Mouse (Mus musculus) liver, postnatal 0 days (tissue): Measurements from ENCODE around the gene Mmp24. TPM values are rescaled to one million over a fixed set of nuclear protein-coding genes. Genes with fewer than 3 reads are reported as not detected.
"Not testable (repeated sequence)": the region's sequence is repeated elsewhere in the genome, so short reads cannot be mapped to it uniquely, and the experiment has no call there.

Source experiments
- ATAC-seq: fragments of 200-750 bp; cut with Nextera tagmentation; 2 replicates; pipeline ENCODE4 v1.8.0; 2017; ENCODE audit warnings: mild to moderate bottlenecking, moderate library complexity
- DNase-seq: peaks from one replicate; pipeline ENCODE4 v3.0.0-alpha.2; 2016
- H3K27ac ChIP-seq: fragments of 300-500 bp; sonication (generic); 2 replicates; pipeline ENCODE4 v1.5.1; 2014; ENCODE audit warnings: antibody characterized with exemption, moderate library complexity, mild to moderate bottlenecking, low read depth
- H3K27me3 ChIP-seq: fragments of 300-500 bp; sonication (generic); 2 replicates; pipeline ENCODE4 v1.6.1; 2014; ENCODE audit warnings: low read length, control low read depth, mixed read lengths; ENCODE audit not compliant: insufficient read depth
- H3K36me3 ChIP-seq: fragments of 300-500 bp; sonication (generic); replicated peaks from 2 replicates; pipeline ENCODE4 v1.6.1; 2014; ENCODE audit warnings: mild to moderate bottlenecking, control low read depth, low read length, moderate library complexity, mixed read lengths; ENCODE audit not compliant: insufficient read depth
- H3K4me1 ChIP-seq: fragments of 300-500 bp; sonication (generic); 2 replicates; pipeline ENCODE4 v1.6.1; 2014; ENCODE audit warnings: antibody characterized with exemption, mild to moderate bottlenecking, control low read depth; ENCODE audit not compliant: insufficient read depth
- H3K4me2 ChIP-seq: fragments of 300-500 bp; sonication (generic); 2 replicates; pipeline ENCODE4 v1.6.1; 2014; ENCODE audit warnings: low read depth, mild to moderate bottlenecking, low read length, moderate library complexity, mixed read lengths
- H3K4me3 ChIP-seq: fragments of 300-500 bp; sonication (generic); 2 replicates; pipeline ENCODE4 v1.5.1; 2014; ENCODE audit warnings: low read depth, low read length
- H3K9ac ChIP-seq: fragments of 300-500 bp; sonication (generic); replicated peaks from 2 replicates; pipeline ENCODE4 v1.6.1; 2014; ENCODE audit warnings: mild to moderate bottlenecking, moderate library complexity
- H3K9me3 ChIP-seq: fragments of 300-500 bp; sonication (generic); 2 replicates; pipeline ENCODE4 v1.6.1; 2016; ENCODE audit warnings: mild to moderate bottlenecking, control low read depth, low read length, mixed read lengths
- CTCF ChIP-seq: sonication (generic); IDR thresholded peaks from 2 replicates; pipeline ENCODE4 v1.5.1; 2016; ENCODE audit warnings: antibody characterized with exemption, low read depth
- EP300 ChIP-seq: IDR thresholded peaks from 2 replicates; pipeline ENCODE4 v1.6.1; 2016; ENCODE audit warnings: antibody characterized with exemption, low read depth, mild to moderate bottlenecking
- WGBS: fragments of 180-500 bp; shearing (Covaris S2); extraction: QIAGEN DNeasy Blood & Tissue Kit; methylation state at CpG from one replicate; pipeline ENCODE4 v1.1.7; 2014; ENCODE audit not compliant: insufficient replicate concordance; 5-methylcytosine and 5-hydroxymethylcytosine counted together
- polyA plus RNA-seq: library from polyadenylated mRNA; unstranded; fragments of >200 nt; fragmentation: Nextera tagmentation; extraction: Ambion mirVana; gene quantifications from 2 replicates; pipeline ENCODE4 v1.2.1, GENCODE M21; 2015

The Mmp24 gene
- polyA plus RNA-seq = not detected in 2 replicates

DNA sequence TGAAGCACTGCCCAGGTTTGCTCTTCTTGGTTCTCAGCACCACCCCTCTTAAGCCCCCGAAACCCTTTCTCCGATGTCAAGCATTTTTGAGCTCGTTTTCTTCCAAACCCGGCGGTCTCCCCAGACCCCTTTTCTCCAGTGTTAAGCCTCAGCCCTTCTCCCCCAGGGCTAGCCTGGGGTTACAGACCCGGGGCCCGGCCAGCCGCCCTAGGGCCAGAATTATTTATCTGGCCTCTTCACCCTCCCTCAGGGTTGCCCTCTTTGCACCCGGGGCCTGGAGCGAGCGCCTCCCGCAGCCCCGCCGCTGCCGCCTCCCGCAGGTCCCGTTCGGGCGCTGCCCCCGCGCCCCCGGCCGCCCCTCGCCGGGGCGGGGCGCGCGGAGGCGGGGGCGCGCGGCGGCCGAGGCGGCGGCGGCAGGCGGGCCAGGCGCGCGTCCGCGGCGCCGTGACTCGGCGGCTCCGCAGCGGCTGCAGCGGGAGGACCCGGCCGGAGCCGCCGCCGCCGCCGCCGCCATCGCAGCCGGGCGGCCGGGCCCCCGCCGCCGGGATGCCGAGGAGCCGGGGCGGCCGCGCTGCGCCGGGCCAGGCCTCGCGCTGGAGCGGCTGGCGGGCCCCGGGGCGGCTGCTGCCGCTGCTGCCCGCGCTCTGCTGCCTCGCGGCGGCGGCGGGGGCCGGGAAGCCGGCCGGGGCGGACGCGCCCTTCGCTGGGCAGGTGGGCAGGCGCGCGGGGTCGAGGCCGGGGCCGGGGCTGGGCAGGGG lies at the start of gene Mmp24:
TSS of gene Mmp24 (plus strand) at position 416 of the 758 bp plus-strand sequence.
- ATAC-seq (peak; percentile 41; the same call in 1 of the 2 replicates), DNase-seq (no peak)
- TF ChIP-seq EP300 (no peak), CTCF (no peak)
- no peaks in the 10 kb centered on the region for H3K9me3 ChIP-seq
- H3K4me3 ChIP-seq = peak within 1 kb of the TSS; percentile 36
- H3K27ac ChIP-seq = no peak within 1 kb of the TSS
- H3K27me3 ChIP-seq = peaks cover 52% of the 10 kb centered on the region
- 4% methylated on average over 40 of the region's 100 CpGs for WGBS
- H3K9ac ChIP-seq = no peak within 1 kb of the TSS
- no peaks in the 10 kb centered on the region for H3K4me1 ChIP-seq
- no peaks in the 10 kb centered on the region for H3K36me3 ChIP-seq
- H3K4me2 ChIP-seq = peak within 1 kb of the TSS; percentile 75

DNA sequence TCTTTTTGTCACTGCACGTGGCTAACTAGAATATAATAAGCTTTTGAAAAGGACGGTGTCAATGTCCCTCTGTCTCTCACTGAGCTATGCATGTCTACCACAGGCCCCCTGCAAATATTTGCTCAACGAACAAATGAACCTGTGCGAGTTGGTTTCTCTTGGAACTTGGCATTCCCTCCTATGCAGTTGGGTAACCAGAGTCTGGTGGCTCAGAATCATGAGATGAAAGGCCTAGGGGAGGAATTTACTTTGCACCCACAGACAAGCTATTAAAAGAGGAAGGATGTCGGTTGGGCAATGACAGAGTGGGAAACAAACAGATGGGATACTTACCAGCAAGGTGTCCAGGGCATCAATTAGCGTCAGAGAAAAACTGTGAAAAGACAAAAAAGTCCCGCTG lies 48.8 kb upstream of the Mmp24 start:
- H3K9ac ChIP-seq = no peak overlapping the region
- H3K27me3 ChIP-seq = no peaks in the 10 kb centered on the region
- H3K27ac ChIP-seq = peak overlapping the region; percentile 1; the same call in 1 of the 2 replicates
- ATAC-seq (peak; percentile 57), DNase-seq (peak; percentile 24)
- no peak for TF ChIP-seq CTCF
- TF ChIP-seq EP300 = no peak
- H3K4me3 ChIP-seq = no peak overlapping the region
- H3K4me1 ChIP-seq = peaks cover 22% of the 10 kb centered on the region
- H3K4me2 ChIP-seq = no peak overlapping the region
- H3K36me3 ChIP-seq = peaks cover 13% of the 10 kb centered on the region
- 45% methylated on average over 7 of the region's 7 CpGs for WGBS
- no peaks in the 10 kb centered on the region for H3K9me3 ChIP-seq

DNA sequence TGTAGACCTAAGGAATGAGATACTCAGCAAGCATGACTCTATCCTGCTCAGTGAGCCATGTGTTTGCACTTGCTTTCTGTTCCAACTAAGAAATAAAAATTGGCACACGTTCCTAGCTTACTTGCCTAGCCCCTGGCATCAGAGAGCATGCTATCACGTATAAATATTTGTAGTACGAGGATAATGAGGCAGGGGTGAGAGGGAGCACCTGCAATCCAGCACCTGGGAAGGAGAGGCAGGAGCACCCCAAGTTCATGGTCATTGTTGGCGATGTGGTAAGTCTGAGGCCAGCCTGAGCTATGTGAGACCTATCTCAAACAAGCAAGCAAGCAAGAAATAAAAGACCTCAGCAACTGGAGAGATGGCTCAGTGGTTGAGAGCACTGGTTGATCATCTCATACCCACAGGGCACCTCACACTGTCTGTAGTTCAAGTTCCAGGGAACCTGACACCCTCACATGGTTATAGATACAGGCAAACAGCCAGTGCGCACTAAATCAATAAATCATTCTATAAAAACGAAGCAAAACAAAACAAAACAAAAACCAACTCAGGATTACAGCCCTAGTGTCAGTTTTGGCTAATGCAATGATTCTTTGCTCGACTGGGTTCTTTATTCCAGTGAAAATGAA lies 47.3 kb upstream of the Mmp24 start:
- Histone ChIP-seq H3K27me3 (no peaks in the 10 kb centered on the region), H3K9ac (no peak overlapping the region), H3K9me3 (no peaks in the 10 kb centered on the region), H3K36me3 (peaks cover 8% of the 10 kb centered on the region; the same call in 1 of the 2 replicates), H3K4me1 (peaks cover 22% of the 10 kb centered on the region), H3K4me2 (peak overlapping the region; percentile 98), H3K27ac (peak overlapping the region; percentile 51), H3K4me3 (peak overlapping the region; percentile 92)
- WGBS = 62% methylated on average over 7 of the region's 7 CpGs
- TF ChIP-seq EP300 (no peak), CTCF (no peak)
- DNase-seq = no peak
- ATAC-seq = peak; percentile 62

DNA sequence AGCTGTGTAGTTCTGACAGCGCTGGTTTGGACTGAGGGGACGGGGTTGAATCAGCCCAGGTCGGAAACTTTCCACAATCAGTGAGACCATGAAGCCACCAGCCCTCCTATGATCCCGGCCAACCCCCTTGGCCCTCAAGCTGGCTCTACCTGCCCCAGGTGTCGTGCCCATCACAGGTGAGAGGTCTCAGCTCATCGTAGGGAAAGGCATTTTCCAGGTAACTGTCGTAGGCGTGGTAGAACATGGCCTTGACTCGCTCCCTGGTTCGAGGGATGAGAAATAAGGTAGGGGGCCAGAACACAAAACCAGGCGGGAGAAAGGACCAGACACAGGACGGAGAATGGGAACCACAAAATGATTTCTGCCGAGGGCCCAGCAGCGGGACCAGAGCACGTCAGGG lies 46.4 kb upstream of the Mmp24 start:
- Histone ChIP-seq H3K27me3 (no peaks in the 10 kb centered on the region), H3K4me1 (peaks cover 22% of the 10 kb centered on the region), H3K9ac (peak overlapping the region; percentile 77), H3K9me3 (no peaks in the 10 kb centered on the region), H3K36me3 (peaks cover 3% of the 10 kb centered on the region; the same call in 1 of the 2 replicates), H3K4me3 (peak overlapping the region; percentile 92), H3K4me2 (peak overlapping the region; percentile 98), H3K27ac (peak overlapping the region; percentile 46; the same call in 1 of the 2 replicates)
- no peak for TF ChIP-seq EP300
- no peak for TF ChIP-seq CTCF
- 6% methylated on average over 15 of the region's 15 CpGs for WGBS
- ATAC-seq = no peak
- no peak for DNase-seq

DNA sequence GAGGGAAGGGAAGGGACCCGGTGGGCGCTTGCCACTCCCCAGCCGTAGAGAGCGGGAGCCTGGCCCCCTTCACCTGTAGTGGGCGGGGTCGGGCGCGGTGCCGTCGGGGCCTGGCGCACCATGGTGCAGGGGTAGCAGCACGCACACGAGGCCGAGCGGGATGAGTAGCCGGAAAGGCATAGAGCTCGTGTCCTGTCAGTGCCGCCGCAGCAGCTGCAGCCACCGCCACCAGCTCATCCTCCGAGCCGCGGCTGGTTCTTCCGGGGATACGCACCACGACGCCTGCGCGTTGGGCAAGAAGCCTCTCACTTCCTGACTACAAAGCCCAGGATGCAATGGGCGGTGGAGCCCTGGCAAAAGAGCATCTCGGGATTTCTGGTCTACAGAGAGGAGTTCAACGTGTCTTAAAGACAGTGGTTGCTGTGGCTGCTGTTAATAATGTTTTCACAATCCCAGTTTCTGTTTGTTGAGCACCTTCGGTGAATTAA lies 45.9 kb upstream of the Mmp24 start, which contains the start of gene Edem2:
TSS of gene Edem2 (minus strand) at position 318 of the 488 bp plus-strand sequence.
- 0% methylated on average over 29 of the region's 33 CpGs for WGBS
- Histone ChIP-seq H3K4me2 (peak within 1 kb of the TSS; percentile 98), H3K4me1 (peaks cover 22% of the 10 kb centered on the region), H3K27me3 (no peaks in the 10 kb centered on the region), H3K9me3 (no peaks in the 10 kb centered on the region), H3K4me3 (peak within 1 kb of the TSS; percentile 92), H3K36me3 (peaks cover 2% of the 10 kb centered on the region; the same call in 1 of the 2 replicates), H3K9ac (peak within 1 kb of the TSS; percentile 77), H3K27ac (peak within 1 kb of the TSS; percentile 46)
- ATAC-seq (peak; percentile 88), DNase-seq (peak; percentile 94)
- TF ChIP-seq EP300 (no peak), CTCF (no peak)

DNA sequence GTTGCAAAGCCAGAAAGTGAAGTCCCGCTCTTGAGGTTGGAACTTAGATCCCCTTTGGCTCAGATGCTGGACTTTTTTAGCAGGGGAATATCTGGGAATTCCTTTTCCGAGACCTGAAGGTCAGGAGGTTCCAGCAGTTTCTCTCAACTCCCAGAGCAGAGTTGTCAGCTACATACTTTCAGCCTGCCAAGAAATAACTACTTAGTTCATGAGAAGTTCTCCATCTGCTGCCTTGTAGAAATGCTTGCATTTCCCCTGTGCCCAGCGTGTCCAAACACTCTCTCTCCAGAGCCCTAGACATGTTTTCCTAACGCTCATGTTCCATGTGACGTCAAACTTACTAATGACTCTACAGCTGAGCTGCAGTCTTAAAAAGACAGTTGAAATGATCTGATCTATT lies 40.1 kb upstream of the Mmp24 start:
- no peaks in the 10 kb centered on the region for H3K4me1 ChIP-seq
- no peak for DNase-seq
- no peak for TF ChIP-seq CTCF
- TF ChIP-seq EP300 = no peak
- ATAC-seq = no peak
- H3K4me2 ChIP-seq = no peak overlapping the region
- WGBS = 75% methylated on average over 5 of the region's 5 CpGs
- no peaks in the 10 kb centered on the region for H3K36me3 ChIP-seq
- H3K9me3 ChIP-seq = no peaks in the 10 kb centered on the region
- H3K27ac ChIP-seq = no peak overlapping the region
- H3K9ac ChIP-seq = no peak overlapping the region
- H3K4me3 ChIP-seq = no peak overlapping the region
- H3K27me3 ChIP-seq = no peaks in the 10 kb centered on the region

DNA sequence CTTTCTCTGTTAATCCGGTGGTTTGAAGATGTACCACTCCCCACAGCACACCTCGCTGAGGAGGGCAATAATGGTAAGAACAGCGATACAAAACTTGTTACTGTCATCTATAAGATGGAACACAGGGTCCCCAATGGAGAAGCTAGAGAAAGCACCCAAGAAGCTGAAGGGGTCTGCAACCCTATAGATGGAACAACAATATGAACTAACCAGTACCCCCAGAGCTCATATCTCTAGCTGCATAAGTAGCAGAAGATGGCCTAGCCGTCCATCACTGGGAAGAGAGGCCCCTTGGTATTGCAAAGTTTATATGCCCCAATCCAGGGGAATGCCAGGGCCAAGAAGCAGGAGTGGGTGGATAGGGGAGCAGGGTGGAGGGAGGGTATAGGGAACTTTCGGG lies 39.4 kb upstream of the Mmp24 start, which contains the start of gene Gm17581:
TSS of gene Gm17581 (minus strand) at position 101 of the 400 bp plus-strand sequence.
- not testable (repeated sequence) for H3K4me3 ChIP-seq, DNase-seq, H3K4me1 ChIP-seq, H3K4me2 ChIP-seq, ATAC-seq, H3K27me3 ChIP-seq, H3K9ac ChIP-seq, H3K36me3 ChIP-seq, H3K27ac ChIP-seq, H3K9me3 ChIP-seq
- 78% methylated on average over 5 of the region's 5 CpGs for WGBS
